Mouse (Mus musculus): ENCODE measurements at regions not wholly inside any gene's neighbourhood (a gene's known extent, or its start where the extent isn't known, plus 50 kb on each side); places are given as distances from the start of the nearest gene placed in this dataset.
A peak's percentile ranks its signal among the peaks of the same experiment; 100 is the strongest.

- WGBS: 42% methylated on average over 3 of the region's 3 CpGs
- Histone ChIP-seq H3K9ac (ENCODE audit: low read depth, low read length) (no peak overlapping the region), H3K27ac (replicated peaks; ENCODE audit: low read depth, low read length) (no peak overlapping the region), H3K4me1 (ENCODE audit: control insufficient read depth, insufficient read depth, low read length) (peaks cover 7% of the 10 kb centered on the region; the same call in 1 of the 2 replicates), H3K4me2 (ENCODE audit: low read depth, low read length) (no peak overlapping the region), H3K36me3 (ENCODE audit: control insufficient read depth, insufficient read depth, low read length) (no peaks in the 10 kb centered on the region), H3K4me3 (ENCODE audit: low read depth, low read length) (no peak overlapping the region), H3K27me3 (replicated peaks; ENCODE audit: control insufficient read depth, insufficient read depth, low read length) (no peaks in the 10 kb centered on the region), H3K9me3 (ENCODE audit: control insufficient read depth, low read length) (no peaks in the 10 kb centered on the region)
- ATAC-seq (ENCODE audit: low read depth): no peak
- DNase-seq (ENCODE audit: low spot score): peak; percentile 73
Observed at GRCm38 (mm10) chr12:16052353-16052752, 235.6 kb upstream of the Trib2 start.

GRCm38 (mm10) chr12:16051439-16051838, 234.7 kb upstream of the Trib2 start:
- 87% methylated on average over 2 of the region's 2 CpGs for WGBS

GRCm38 (mm10) chr12:16049545-16049944, 232.8 kb upstream of the Trib2 start:
- WGBS: 76% methylated on average over 4 of the region's 4 CpGs
- Histone ChIP-seq H3K27ac (replicated peaks; ENCODE audit: low read depth, low read length) (no peak overlapping the region), H3K4me1 (ENCODE audit: control insufficient read depth, insufficient read depth, low read length) (peaks cover 13% of the 10 kb centered on the region), H3K36me3 (ENCODE audit: control insufficient read depth, insufficient read depth, low read length) (no peaks in the 10 kb centered on the region), H3K4me3 (ENCODE audit: low read depth, low read length) (no peak overlapping the region), H3K4me2 (ENCODE audit: low read depth, low read length) (no peak overlapping the region), H3K27me3 (replicated peaks; ENCODE audit: control insufficient read depth, insufficient read depth, low read length) (no peaks in the 10 kb centered on the region), H3K9me3 (ENCODE audit: control insufficient read depth, low read length) (no peaks in the 10 kb centered on the region), H3K9ac (ENCODE audit: low read depth, low read length) (no peak overlapping the region)
- DNase-seq (ENCODE audit: low spot score) (no peak), ATAC-seq (ENCODE audit: low read depth) (no peak)

More at GRCm38 (mm10) chr12:16051439-16051838, 234.7 kb upstream of the Trib2 start:
- Histone ChIP-seq H3K36me3 (ENCODE audit: control insufficient read depth, insufficient read depth, low read length) (no peaks in the 10 kb centered on the region), H3K4me2 (ENCODE audit: low read depth, low read length) (no peak overlapping the region), H3K4me3 (ENCODE audit: low read depth, low read length) (no peak overlapping the region), H3K4me1 (ENCODE audit: control insufficient read depth, insufficient read depth, low read length) (peaks cover 7% of the 10 kb centered on the region; the same call in 1 of the 2 replicates), H3K27me3 (replicated peaks; ENCODE audit: control insufficient read depth, insufficient read depth, low read length) (no peaks in the 10 kb centered on the region), H3K27ac (replicated peaks; ENCODE audit: low read depth, low read length) (no peak overlapping the region), H3K9ac (ENCODE audit: low read depth, low read length) (no peak overlapping the region), H3K9me3 (ENCODE audit: control insufficient read depth, low read length) (no peaks in the 10 kb centered on the region)
- ATAC-seq (ENCODE audit: low read depth) (no peak), DNase-seq (ENCODE audit: low spot score) (no peak)

- WGBS: 57% methylated on average over 1 of the region's 1 CpGs
- Histone ChIP-seq H3K9ac (ENCODE audit: low read depth, low read length) (no peak overlapping the region), H3K4me3 (ENCODE audit: low read depth, low read length) (no peak overlapping the region), H3K36me3 (ENCODE audit: control insufficient read depth, insufficient read depth, low read length) (no peaks in the 10 kb centered on the region), H3K4me1 (ENCODE audit: control insufficient read depth, insufficient read depth, low read length) (peaks cover 7% of the 10 kb centered on the region), H3K9me3 (ENCODE audit: control insufficient read depth, low read length) (no peaks in the 10 kb centered on the region), H3K4me2 (ENCODE audit: low read depth, low read length) (no peak overlapping the region), H3K27ac (replicated peaks; ENCODE audit: low read depth, low read length) (0 out of 2 replicates have a peak overlapping the region, but pooled peaks have one; percentile 6), H3K27me3 (replicated peaks; ENCODE audit: control insufficient read depth, insufficient read depth, low read length) (no peaks in the 10 kb centered on the region)
- DNase-seq (ENCODE audit: low spot score) (no peak), ATAC-seq (ENCODE audit: low read depth) (no peak)
Observed at GRCm38 (mm10) chr12:16046643-16047042, 229.9 kb upstream of the Trib2 start.

GRCm38 (mm10) chr12:16045791-16046494, 229.2 kb upstream of the Trib2 start:
- Histone ChIP-seq H3K9ac (ENCODE audit: low read depth, low read length) (no peak overlapping the region), H3K9me3 (ENCODE audit: control insufficient read depth, low read length) (no peaks in the 10 kb centered on the region), H3K4me1 (ENCODE audit: control insufficient read depth, insufficient read depth, low read length) (peaks cover 7% of the 10 kb centered on the region), H3K27ac (replicated peaks; ENCODE audit: low read depth, low read length) (no peak overlapping the region), H3K4me3 (ENCODE audit: low read depth, low read length) (no peak overlapping the region), H3K27me3 (replicated peaks; ENCODE audit: control insufficient read depth, insufficient read depth, low read length) (no peaks in the 10 kb centered on the region), H3K4me2 (ENCODE audit: low read depth, low read length) (no peak overlapping the region), H3K36me3 (ENCODE audit: control insufficient read depth, insufficient read depth, low read length) (no peaks in the 10 kb centered on the region)
- WGBS: 35% methylated on average over 5 of the region's 5 CpGs
- ATAC-seq (ENCODE audit: low read depth) (peak; percentile 74; the same call in 1 of the 2 replicates), DNase-seq (ENCODE audit: low spot score) (peak; percentile 75)

- no peaks in the 10 kb centered on the region for H3K36me3 ChIP-seq (ENCODE audit: control insufficient read depth, insufficient read depth, low read length)
- no peaks in the 10 kb centered on the region for H3K9me3 ChIP-seq (ENCODE audit: control insufficient read depth, low read length)
- no peak overlapping the region for H3K9ac ChIP-seq (ENCODE audit: low read depth, low read length)
- H3K27ac ChIP-seq (replicated peaks; ENCODE audit: low read depth, low read length): no peak overlapping the region
- ATAC-seq (ENCODE audit: low read depth) (no peak), DNase-seq (ENCODE audit: low spot score) (no peak)
- no peak overlapping the region for H3K4me2 ChIP-seq (ENCODE audit: low read depth, low read length)
- peaks cover 7% of the 10 kb centered on the region for H3K4me1 ChIP-seq (ENCODE audit: control insufficient read depth, insufficient read depth, low read length)
- 87% methylated on average over 8 of the region's 8 CpGs for WGBS
- no peaks in the 10 kb centered on the region for H3K27me3 ChIP-seq (replicated peaks; ENCODE audit: control insufficient read depth, insufficient read depth, low read length)
- H3K4me3 ChIP-seq (ENCODE audit: low read depth, low read length): no peak overlapping the region
Observed at GRCm38 (mm10) chr12:16043466-16044214, 226.9 kb upstream of the Trib2 start.

GRCm38 (mm10) chr12:16042362-16042761, 225.6 kb upstream of the Trib2 start:
- DNase-seq (ENCODE audit: low spot score) (peak; percentile 22), ATAC-seq (ENCODE audit: low read depth) (no peak)
- Histone ChIP-seq H3K27me3 (replicated peaks; ENCODE audit: control insufficient read depth, insufficient read depth, low read length) (no peaks in the 10 kb centered on the region), H3K9me3 (ENCODE audit: control insufficient read depth, low read length) (no peaks in the 10 kb centered on the region), H3K4me2 (ENCODE audit: low read depth, low read length) (no peak overlapping the region), H3K4me3 (ENCODE audit: low read depth, low read length) (no peak overlapping the region), H3K4me1 (ENCODE audit: control insufficient read depth, insufficient read depth, low read length) (peaks cover 7% of the 10 kb centered on the region), H3K9ac (ENCODE audit: low read depth, low read length) (no peak overlapping the region), H3K36me3 (ENCODE audit: control insufficient read depth, insufficient read depth, low read length) (no peaks in the 10 kb centered on the region), H3K27ac (replicated peaks; ENCODE audit: low read depth, low read length) (no peak overlapping the region)
- 81% methylated on average over 1 of the region's 1 CpGs for WGBS

GRCm38 (mm10) chr12:16041129-16041528, 224.4 kb upstream of the Trib2 start:
- Histone ChIP-seq H3K36me3 (ENCODE audit: control insufficient read depth, insufficient read depth, low read length) (no peaks in the 10 kb centered on the region), H3K4me3 (ENCODE audit: low read depth, low read length) (no peak overlapping the region), H3K27me3 (replicated peaks; ENCODE audit: control insufficient read depth, insufficient read depth, low read length) (no peaks in the 10 kb centered on the region), H3K9me3 (ENCODE audit: control insufficient read depth, low read length) (no peaks in the 10 kb centered on the region), H3K4me1 (ENCODE audit: control insufficient read depth, insufficient read depth, low read length) (peaks cover 4% of the 10 kb centered on the region; the same call in 1 of the 2 replicates), H3K4me2 (ENCODE audit: low read depth, low read length) (no peak overlapping the region), H3K27ac (replicated peaks; ENCODE audit: low read depth, low read length) (no peak overlapping the region), H3K9ac (ENCODE audit: low read depth, low read length) (no peak overlapping the region)
- DNase-seq (ENCODE audit: low spot score): peak; percentile 63
- 37% methylated on average over 4 of the region's 4 CpGs for WGBS
- peak; percentile 60; the same call in 1 of the 2 replicates for ATAC-seq (ENCODE audit: low read depth)

All from embryonic facial prominence, embryonic 14.5 days (tissue).